In genomic region chr7:19420121-19420520, GRCm38 (mm10) we compare ENCODE assay signal across 14 mouse cellular contexts. TPM values are rescaled to one million over a fixed set of nuclear protein-coding genes. Genes with fewer than 3 reads are reported as not detected.
DNase-seq lines count a peak whose midpoint lies in the region; ATAC-seq and TF ChIP-seq lines count a peak whose summit lies in the region.
"Had no signal": no experiment of that assay in that cellular context is flagged by ENCODE, and none has a peak within 500 bp of the region (broad histone marks: within the 10 kb centered on the region; RNA-seq: fewer than 3 reads in every experiment).

No protein-coding gene starts in this region.

- H3K27me3 ChIP-seq in heart, embryonic 15.5 days = peaks cover 26% of the 10 kb centered on the region
- peaks cover 25% of the 10 kb centered on the region for H3K27me3 ChIP-seq in lung, embryonic 15.5 days
- H3K27me3 ChIP-seq in ES-Bruce4 (ENCODE audit: control insufficient read depth, insufficient read depth, low read length, poor library complexity, severe bottlenecking) = no peaks in the 10 kb centered on the region; the same call in 1 of the 2 replicates
- H3K27me3 ChIP-seq in neural tube, embryonic 15.5 days (replicated peaks) = peaks cover 56% of the 10 kb centered on the region

- no peak for TF ChIP-seq EP300 in ES-Bruce4 (IDR thresholded peaks at IDR 0.05; ENCODE audit: insufficient read depth, low read depth, low read length)

- WGBS in heart, embryonic 15.5 days = 12% methylated on average over 28 of the region's 28 CpGs
- WGBS in lung, embryonic 15.5 days = 6% methylated on average over 28 of the region's 28 CpGs
- 6% methylated on average over 28 of the region's 28 CpGs for WGBS in neural tube, embryonic 15.5 days

- no peaks in the 10 kb centered on the region for H3K9me3 ChIP-seq in heart, embryonic 15.5 days (replicated peaks)
- no peaks in the 10 kb centered on the region for H3K9me3 ChIP-seq in lung, embryonic 15.5 days
- no peaks in the 10 kb centered on the region for H3K9me3 ChIP-seq in ES-Bruce4 (replicated peaks; ENCODE audit: control insufficient read depth, insufficient read depth, low read length, poor library complexity, severe bottlenecking)
- no peaks in the 10 kb centered on the region for H3K9me3 ChIP-seq in neural tube, embryonic 15.5 days (replicated peaks)
- H3K9me3 ChIP-seq: embryonic facial prominence, embryonic 12.5 days had no signal

- peaks cover 18% of the 10 kb centered on the region; the same call in 1 of the 2 replicates for H3K36me3 ChIP-seq in heart, embryonic 15.5 days
- H3K36me3 ChIP-seq in lung, embryonic 15.5 days = peaks cover under 1% of the 10 kb centered on the region; the same call in 1 of the 2 replicates
- H3K36me3 ChIP-seq in ES-Bruce4 (ENCODE audit: control insufficient read depth, insufficient read depth, low read length, poor library complexity, severe bottlenecking) = no peaks in the 10 kb centered on the region
- peaks cover 10% of the 10 kb centered on the region for H3K36me3 ChIP-seq in neural tube, embryonic 15.5 days

- no peak overlapping the region for H3K4me3 ChIP-seq in heart, embryonic 15.5 days
- H3K4me3 ChIP-seq in lung, embryonic 15.5 days = no peak overlapping the region
- peak overlapping the region; percentile 68 for H3K4me3 ChIP-seq in ES-Bruce4 (ENCODE audit: low read depth, low read length)
- 0 out of 2 replicates have a peak overlapping the region, but pooled peaks have one; percentile 4 for H3K4me3 ChIP-seq in neural tube, embryonic 15.5 days (replicated peaks)

- peaks cover 32% of the 10 kb centered on the region for H3K4me1 ChIP-seq in heart, embryonic 15.5 days (replicated peaks)
- peaks cover 19% of the 10 kb centered on the region for H3K4me1 ChIP-seq in lung, embryonic 15.5 days
- H3K4me1 ChIP-seq in ES-Bruce4 (ENCODE audit: control insufficient read depth, insufficient read depth, low read length) = no peaks in the 10 kb centered on the region
- H3K4me1 ChIP-seq in neural tube, embryonic 15.5 days = peaks cover 15% of the 10 kb centered on the region

- DNase-seq in heart, postnatal 14 days = no peak
- no peak for DNase-seq in lung, postnatal 4 days
- DNase-seq in adrenal gland, postnatal 14 days = no peak
- DNase-seq: spleen, adult 18-20 months had no signal

- no peak for ATAC-seq in heart, embryonic 15.5 days (replicated peaks; ENCODE audit: insufficient number of reproducible peaks, insufficient read depth, low FRiP score, low read depth)
- no peak for ATAC-seq in lung, embryonic 15.5 days (ENCODE audit: borderline replicate concordance, extremely low read depth, low FRiP score, low TSS enrichment)
- no peak for ATAC-seq in neural tube, embryonic 15.5 days (ENCODE audit: low FRiP score)
- no peak for ATAC-seq in erythroblast, adult 5-6 weeks (replicated peaks; ENCODE audit: low FRiP score, poor library complexity, severe bottlenecking)

- intact Hi-C loops in heart, postnatal 14 days (cut with DNase I) = no loop called here

- H3K4me2 ChIP-seq in heart, embryonic 15.5 days = peak overlapping the region; percentile 15; the same call in 1 of the 2 replicates
- H3K4me2 ChIP-seq in lung, embryonic 15.5 days = peak overlapping the region; percentile 44
- peak overlapping the region; percentile 38 for H3K4me2 ChIP-seq in neural tube, embryonic 15.5 days

- H3K27ac ChIP-seq in heart, embryonic 15.5 days = no peak overlapping the region
- no peak overlapping the region for H3K27ac ChIP-seq in lung, embryonic 15.5 days
- no peak overlapping the region for H3K27ac ChIP-seq in ES-Bruce4 (ENCODE audit: insufficient read depth, low read length)
- H3K27ac ChIP-seq in neural tube, embryonic 15.5 days (replicated peaks) = no peak overlapping the region
- H3K27ac ChIP-seq: embryonic facial prominence, embryonic 12.5 days had no signal

- TF ChIP-seq CTCF in ES-Bruce4 (IDR thresholded peaks at IDR 0.05; ENCODE audit: low read depth, low read length) = no peak

- no peak for TF ChIP-seq POLR2A in ES-Bruce4 (IDR thresholded peaks at IDR 0.05; ENCODE audit: insufficient read depth, low read length)

- H3K9ac ChIP-seq in heart, embryonic 15.5 days = no peak overlapping the region
- no peak overlapping the region for H3K9ac ChIP-seq in lung, embryonic 15.5 days
- H3K9ac ChIP-seq in ES-Bruce4 (ENCODE audit: low read depth, poor library complexity, severe bottlenecking) = peak overlapping the region; percentile 8; the same call in 1 of the 2 replicates
- H3K9ac ChIP-seq in neural tube, embryonic 15.5 days (replicated peaks) = no peak overlapping the region
- H3K9ac ChIP-seq: embryonic facial prominence, embryonic 12.5 days had no signal

RNA-seq across cellular contexts. Expression of gene Ckm, which starts 15.5 kb away (rescaled TPM):
- polyA plus RNA-seq in heart, embryonic 15.5 days (2015; fragmentation: Nextera tagmentation; extraction: Ambion mirVana) = 1,612 and 2,052 TPM in 2 replicates
- 1,000 to 10,000 TPM; 3,946 to 4,137 TPM for total RNA-seq in heart, postnatal 14 days (2021)
- polyA plus RNA-seq in lung, embryonic 15.5 days (2015; fragmentation: Nextera tagmentation; extraction: Ambion mirVana) = 52.5 and 53.0 TPM in 2 replicates
- not detected in 2 replicates for polyA plus RNA-seq in ES-Bruce4 (2011; ENCODE audit: insufficient read depth, insufficient read length, low read depth, missing spikeins)
- polyA plus RNA-seq in neural tube, embryonic 15.5 days (2015; fragmentation: Nextera tagmentation; extraction: Ambion mirVana) = 16.6 and 38.6 TPM in 2 replicates
- 0.74 and 0.79 TPM in 2 replicates for total RNA-seq in adrenal gland, postnatal 14 days (2021)
- not detected in 2 replicates for total RNA-seq in erythroblast, adult 5-6 weeks (2015; ENCODE audit: low replicate concordance)
- not detected in 2 replicates for total RNA-seq in erythroblast, adult 5-6 weeks (2017; ENCODE audit: low replicate concordance)
- total RNA-seq: neutrophil, adult 5-6 weeks had no signal

RNA-seq across cellular contexts. Expression of gene Klc3, which starts 16.2 kb away (rescaled TPM):
- 3.0 and 4.3 TPM in 2 replicates for polyA plus RNA-seq in heart, embryonic 15.5 days (2015; fragmentation: Nextera tagmentation; extraction: Ambion mirVana)
- total RNA-seq in heart, postnatal 14 days (2021) = under 1 TPM; 0.45 to 0.63 TPM
- polyA plus RNA-seq in lung, embryonic 15.5 days (2015; fragmentation: Nextera tagmentation; extraction: Ambion mirVana) = 13.3 and 18.4 TPM in 2 replicates
- polyA plus RNA-seq in ES-Bruce4 (2011; ENCODE audit: insufficient read depth, insufficient read length, low read depth, missing spikeins) = 17.6 and 18.7 TPM in 2 replicates
- polyA plus RNA-seq in neural tube, embryonic 15.5 days (2015; fragmentation: Nextera tagmentation; extraction: Ambion mirVana) = 1.2 and 4.0 TPM in 2 replicates
- total RNA-seq in adrenal gland, postnatal 14 days (2021) = 1.3 and 2.7 TPM in 2 replicates
- total RNA-seq in erythroblast, adult 5-6 weeks (2015; ENCODE audit: low replicate concordance) = not detected in 2 replicates
- not detected in 2 replicates for total RNA-seq in erythroblast, adult 5-6 weeks (2017; ENCODE audit: low replicate concordance)
- total RNA-seq: megakaryocyte progenitor cell, adult 5-6 weeks had no signal

RNA-seq across cellular contexts. Expression of gene Ercc2, which starts 38.3 kb away (rescaled TPM):
- 8.9 and 11.3 TPM in 2 replicates for polyA plus RNA-seq in heart, embryonic 15.5 days (2015; fragmentation: Nextera tagmentation; extraction: Ambion mirVana)
- 10 to 100 TPM; 12.4 to 15.7 TPM for total RNA-seq in heart, postnatal 14 days (2021)
- 14.4 and 15.7 TPM in 2 replicates for polyA plus RNA-seq in lung, embryonic 15.5 days (2015; fragmentation: Nextera tagmentation; extraction: Ambion mirVana)
- polyA plus RNA-seq in ES-Bruce4 (2011; ENCODE audit: insufficient read depth, insufficient read length, low read depth, missing spikeins) = 22.6 and 28.5 TPM in 2 replicates
- 21.6 and 22.2 TPM in 2 replicates for polyA plus RNA-seq in neural tube, embryonic 15.5 days (2015; fragmentation: Nextera tagmentation; extraction: Ambion mirVana)
- total RNA-seq in adrenal gland, postnatal 14 days (2021) = 28.2 and 30.2 TPM in 2 replicates
- 1.3 and 2.7 TPM in 2 replicates for total RNA-seq in erythroblast, adult 5-6 weeks (2015; ENCODE audit: low replicate concordance)
- total RNA-seq in erythroblast, adult 5-6 weeks (2017; ENCODE audit: low replicate concordance) = 11.4 and 18.0 TPM in 2 replicates

RNA-seq across cellular contexts. Expression of gene Mark4, which starts 38.5 kb away (rescaled TPM):
- polyA plus RNA-seq in heart, embryonic 15.5 days (2015; fragmentation: Nextera tagmentation; extraction: Ambion mirVana) = 7.6 and 8.5 TPM in 2 replicates
- 10 to 100 TPM; 23.3 to 25.0 TPM for total RNA-seq in heart, postnatal 14 days (2021)
- 7.9 TPM in 2 replicates for polyA plus RNA-seq in lung, embryonic 15.5 days (2015; fragmentation: Nextera tagmentation; extraction: Ambion mirVana)
- 33.1 and 33.3 TPM in 2 replicates for polyA plus RNA-seq in ES-Bruce4 (2011; ENCODE audit: insufficient read depth, insufficient read length, low read depth, missing spikeins)
- polyA plus RNA-seq in neural tube, embryonic 15.5 days (2015; fragmentation: Nextera tagmentation; extraction: Ambion mirVana) = 15.4 and 16.5 TPM in 2 replicates
- 45.1 and 45.2 TPM in 2 replicates for total RNA-seq in adrenal gland, postnatal 14 days (2021)
- total RNA-seq in erythroblast, adult 5-6 weeks (2015; ENCODE audit: low replicate concordance) = 1.9 and 5.2 TPM in 2 replicates
- 1.7 and 2.8 TPM in 2 replicates for total RNA-seq in erythroblast, adult 5-6 weeks (2017; ENCODE audit: low replicate concordance)

RNA-seq across cellular contexts. Expression of gene Exoc3l2, which starts 43.0 kb away (rescaled TPM):
- polyA plus RNA-seq in heart, embryonic 15.5 days (2015; fragmentation: Nextera tagmentation; extraction: Ambion mirVana) = 0.91 and 1.1 TPM in 2 replicates
- 1 to 10 TPM in 1 of 2 experiments, under 1 TPM in 1; 0.79 to 1.1 TPM for total RNA-seq in heart, postnatal 14 days (2021)
- 1.4 and 1.7 TPM in 2 replicates for polyA plus RNA-seq in lung, embryonic 15.5 days (2015; fragmentation: Nextera tagmentation; extraction: Ambion mirVana)
- polyA plus RNA-seq in ES-Bruce4 (2011; ENCODE audit: insufficient read depth, insufficient read length, low read depth, missing spikeins) = 3.0 and 3.8 TPM in 2 replicates
- 1.5 and 1.8 TPM in 2 replicates for polyA plus RNA-seq in neural tube, embryonic 15.5 days (2015; fragmentation: Nextera tagmentation; extraction: Ambion mirVana)
- 21.8 and 22.0 TPM in 2 replicates for total RNA-seq in adrenal gland, postnatal 14 days (2021)
- not detected in 2 replicates for total RNA-seq in erythroblast, adult 5-6 weeks (2015; ENCODE audit: low replicate concordance)
- total RNA-seq in erythroblast, adult 5-6 weeks (2017; ENCODE audit: low replicate concordance) = not detected in 2 replicates
- total RNA-seq: neutrophil, adult 5-6 weeks had no signal
- polyA plus RNA-seq: activated CD4-positive, CD25-positive, alpha-beta regulatory T cell, adult 4 months; inflammation-experienced regulatory T-cells, adult 6 months had no signal

Comparison
In these comparisons a context has a peak if more than half of its experiments do, and no peak if none do; other contexts are left out.
1. H3K4me3 ChIP-seq: peak in ES-Bruce4 (single experiment) and neural tube, embryonic 15.5 days (single experiment); none in heart, embryonic 15.5 days (single experiment) and lung, embryonic 15.5 days (single experiment).
2. RNA of gene Ckm, which starts 15.5 kb away (polyA plus RNA-seq): 1,612 to 2,052 TPM in heart, embryonic 15.5 days; 52.5 to 53.0 TPM in lung, embryonic 15.5 days, 16.6 to 38.6 TPM in neural tube, embryonic 15.5 days and not detected in ES-Bruce4; every median in the first group is over 10 times any median in the second.
3. Peak in every context shown above with its lines, with median percentiles within 50 percentile points of each other: H3K4me2 ChIP-seq.